Mouse (Mus musculus) G1E (cell line): Measurements from ENCODE around the gene B3galt1.

Experiments used
- CTCF ChIP-seq: IDR thresholded peaks from 2 replicates; pipeline ENCODE4 v1.5.1; 2012; ENCODE audit warnings: low read depth, low read length, inconsistent platforms, mixed read lengths
- GATA1 ChIP-seq: IDR thresholded peaks from 2 replicates; pipeline ENCODE4 v1.6.1; 2012; ENCODE audit warnings: borderline replicate concordance, low read length, inconsistent platforms, mixed read lengths
- POLR2AphosphoS5 ChIP-seq: IDR thresholded peaks from 2 replicates; pipeline ENCODE4 v1.6.1; 2012; ENCODE audit warnings: low read depth, low read length, inconsistent platforms; ENCODE audit not compliant: insufficient replicate concordance
- TAL1 ChIP-seq: conservative IDR thresholded peaks from 2 replicates; pipeline ENCODE4 v1.6.1; 2012; ENCODE audit warnings: low read depth, low read length, inconsistent platforms, mixed read lengths

GRCm38 (mm10) chr2:67859004-67859403 is 293.3 kb downstream of the B3galt1 start:
- TF ChIP-seq CTCF (no peak), TAL1 (no peak), POLR2AphosphoS5 (no peak), GATA1 (no peak)
